Mouse (Mus musculus) gastrocnemius, adult 8-10 months (tissue): ENCODE data around the gene Tal1. TPM values are rescaled to one million over a fixed set of nuclear protein-coding genes. Genes with fewer than 3 reads are reported as not detected.

Experiments
- DNase-seq, 2 experiments: peaks; one replicate each; pipeline ENCODE4 v3.0.0; 2022; ENCODE audit warnings: low spot score in 2 of 2
- total RNA-seq, 4 experiments: library from RNA; stranded (reverse); gene quantifications; 2 replicates each; pipeline ENCODE4 v1.2.4; 2022

The Tal1 gene
- total RNA-seq, 4 experiments from 2014 or later: 0.56 to 0.76 (median 0.60) TPM

DNA sequence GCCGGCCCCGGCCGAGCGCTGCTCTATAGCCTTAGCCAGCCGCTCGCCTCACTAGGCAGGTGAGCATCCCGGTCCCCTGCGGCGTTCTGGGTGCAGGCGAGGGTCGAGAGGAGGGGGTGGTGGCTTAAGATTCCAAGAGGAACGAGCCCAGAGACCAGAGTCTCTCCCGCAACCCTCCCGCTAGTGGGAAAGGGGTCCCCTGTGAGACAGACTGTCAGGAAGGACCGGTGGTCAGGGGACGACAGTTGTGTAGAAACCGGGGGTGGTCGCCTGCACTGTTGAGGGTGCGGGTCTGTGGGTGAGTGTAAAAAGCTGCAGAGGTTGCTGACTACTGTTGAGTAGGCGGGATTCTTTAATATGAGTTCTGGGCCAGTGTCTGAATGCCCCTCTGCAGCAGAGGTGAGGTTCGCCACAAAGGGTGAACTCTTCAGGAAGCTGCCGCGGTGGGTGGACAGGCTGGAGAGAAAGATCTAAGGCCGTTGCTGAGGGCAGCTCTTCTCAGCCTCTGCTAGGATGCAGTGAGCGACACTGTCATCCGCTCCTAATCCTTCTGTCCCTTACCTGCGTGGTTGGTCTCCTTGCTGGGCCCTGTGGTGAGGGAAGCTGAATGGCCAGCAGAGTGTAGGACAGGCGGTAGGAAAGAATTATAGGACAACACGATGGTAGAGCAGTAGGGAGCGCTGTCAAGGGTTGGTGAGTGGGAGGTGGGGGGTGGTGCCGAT, 7.5 kb downstream of the Tal1 start:
- DNase-seq: no peak

DNA sequence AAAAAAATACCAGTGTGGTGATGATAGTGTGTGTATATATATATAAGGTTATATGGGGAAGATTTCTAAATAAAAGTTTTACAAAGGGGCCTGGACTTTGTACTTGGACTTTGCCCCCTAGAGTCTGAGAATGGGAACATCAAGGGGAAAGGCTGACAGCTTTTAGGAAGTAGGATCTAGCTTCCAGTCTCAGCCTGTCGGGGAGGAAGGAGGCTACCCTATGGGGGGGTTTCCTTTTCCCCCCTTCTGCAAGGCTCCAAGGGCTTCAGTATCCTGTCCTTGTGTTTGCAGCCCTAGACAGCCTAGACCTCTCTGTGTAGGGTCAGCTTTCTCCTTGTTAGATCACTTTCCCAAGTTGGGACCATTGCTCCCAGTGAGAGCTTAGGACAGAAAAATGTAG, 15.4 kb downstream of the Tal1 start:
- DNase-seq: no peak

DNA sequence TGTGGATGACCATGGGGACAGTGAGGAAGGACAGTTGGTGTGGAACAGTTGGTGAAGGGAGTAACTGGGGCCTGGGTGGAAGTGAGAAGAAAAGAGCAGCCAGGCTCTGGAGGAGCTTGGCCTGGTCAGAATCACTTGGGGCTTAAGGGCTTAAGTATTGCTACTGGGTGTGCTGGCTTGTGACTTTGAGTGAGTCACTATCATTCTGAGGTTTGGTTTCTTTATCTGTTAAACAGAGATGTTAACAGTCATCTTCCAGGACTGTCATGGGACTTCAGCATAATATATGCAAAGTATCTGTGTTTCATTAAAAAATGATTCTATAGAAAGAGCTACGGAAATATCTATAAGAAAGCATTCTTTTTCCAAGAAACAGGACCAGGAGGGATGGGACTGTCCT, 18.6 kb downstream of the Tal1 start:
- no peak for DNase-seq

DNA sequence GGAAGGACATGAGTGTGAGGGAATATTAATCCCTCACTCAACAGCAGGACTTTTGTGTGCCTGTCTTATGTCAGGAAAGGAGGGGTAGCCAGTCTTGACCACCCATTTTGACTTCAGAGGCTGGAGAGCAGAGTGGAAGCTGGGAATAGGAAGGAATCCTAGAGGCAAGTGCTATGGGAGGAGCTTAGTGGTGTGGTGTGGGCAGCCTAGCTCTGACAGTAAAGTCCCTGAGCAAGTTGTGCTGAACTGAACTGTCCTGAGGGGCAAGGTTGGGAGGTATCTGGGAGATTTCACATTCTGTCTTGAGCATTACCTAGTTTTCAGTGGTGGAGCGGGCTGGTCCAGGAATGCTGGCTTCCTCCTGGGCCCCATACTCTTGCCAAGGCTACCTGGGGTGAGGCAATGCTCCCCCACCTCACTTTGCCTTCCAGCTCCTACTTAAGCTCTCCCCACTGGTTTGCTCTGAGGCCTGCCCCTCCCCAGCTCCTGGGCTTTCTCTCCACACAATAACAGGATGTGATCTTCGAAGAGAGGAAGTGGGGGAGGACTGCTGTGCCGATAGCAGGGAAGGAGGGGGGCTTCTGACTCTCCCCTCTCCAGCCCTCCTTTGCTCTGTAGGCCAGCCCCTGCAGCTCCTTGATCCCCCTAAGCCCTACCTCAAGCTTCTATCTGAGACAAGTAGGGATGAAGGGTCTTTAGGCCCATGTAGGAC, 19.1 kb downstream of the Tal1 start:
- no peak for DNase-seq

DNA sequence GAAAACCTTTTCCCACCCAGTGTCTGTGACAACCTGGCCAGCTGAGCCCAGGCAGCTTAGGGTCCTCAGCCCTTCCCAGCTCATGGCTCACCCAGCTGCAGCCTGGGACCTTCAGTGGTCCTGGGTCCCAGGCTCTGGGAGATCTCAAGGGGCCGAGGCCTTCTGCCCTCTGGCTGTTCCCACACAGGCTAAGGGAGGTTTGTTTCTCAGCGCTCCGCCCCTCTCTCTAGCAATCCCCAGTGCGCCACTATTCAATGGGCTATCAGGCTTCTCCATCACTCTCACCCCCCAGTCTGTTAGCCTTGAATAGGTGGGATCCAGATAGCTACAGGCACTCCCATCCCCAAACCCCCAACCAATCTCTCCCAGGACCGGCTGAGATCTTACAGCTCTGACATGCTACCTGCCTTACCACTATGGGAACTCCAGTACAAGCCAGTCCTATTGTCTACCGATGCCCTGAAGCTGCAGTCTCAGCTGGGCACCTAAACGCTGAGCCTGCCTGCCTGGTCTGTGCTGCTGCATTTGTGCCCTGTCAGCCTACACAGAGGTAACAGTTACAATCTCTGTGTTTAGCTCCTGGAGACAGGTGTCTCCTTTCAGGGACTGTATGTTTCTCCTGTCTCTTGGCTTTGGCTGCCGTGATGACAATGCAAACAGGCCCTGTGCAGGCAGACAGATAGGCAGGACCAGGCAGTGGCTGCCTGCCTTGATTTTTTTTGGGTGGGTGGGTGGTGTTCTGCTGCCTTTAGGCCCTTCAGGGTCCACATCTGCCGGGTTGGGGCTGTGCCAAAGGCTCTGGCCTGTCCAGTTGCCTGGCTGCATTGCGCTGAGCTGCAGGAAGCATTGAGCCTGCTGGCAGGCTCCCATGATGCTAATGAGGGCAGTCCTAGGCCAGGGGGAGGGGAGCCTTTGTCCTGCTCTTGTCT, 22.9 kb downstream of the Tal1 start:
- no peak for DNase-seq

DNA sequence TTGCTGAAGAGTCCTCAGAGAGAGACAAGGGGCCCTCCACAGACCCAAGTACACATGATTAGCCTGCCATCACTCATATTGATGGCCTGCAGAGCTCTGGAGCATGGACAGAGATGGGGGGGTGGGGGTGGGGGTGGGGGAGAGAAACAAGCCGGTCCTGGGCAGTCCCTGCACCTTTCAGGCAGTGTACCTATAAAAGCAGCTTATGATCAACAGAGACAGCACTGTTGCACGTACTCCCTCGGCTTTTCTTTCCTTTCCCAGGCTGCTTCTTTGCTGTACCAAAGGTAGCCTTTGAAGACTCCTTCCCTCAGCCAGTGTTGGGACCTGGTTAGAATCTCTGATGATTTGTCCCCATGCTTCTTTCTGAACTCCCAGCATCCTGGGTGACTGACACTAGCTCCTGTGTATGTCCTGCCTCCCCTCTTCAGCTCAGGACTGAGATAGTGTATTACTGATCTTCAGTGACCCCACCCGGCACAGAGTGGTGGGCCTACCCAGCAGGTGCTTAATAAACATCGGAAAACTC, 23.7 kb downstream of the Tal1 start:
- DNase-seq: no peak

DNA sequence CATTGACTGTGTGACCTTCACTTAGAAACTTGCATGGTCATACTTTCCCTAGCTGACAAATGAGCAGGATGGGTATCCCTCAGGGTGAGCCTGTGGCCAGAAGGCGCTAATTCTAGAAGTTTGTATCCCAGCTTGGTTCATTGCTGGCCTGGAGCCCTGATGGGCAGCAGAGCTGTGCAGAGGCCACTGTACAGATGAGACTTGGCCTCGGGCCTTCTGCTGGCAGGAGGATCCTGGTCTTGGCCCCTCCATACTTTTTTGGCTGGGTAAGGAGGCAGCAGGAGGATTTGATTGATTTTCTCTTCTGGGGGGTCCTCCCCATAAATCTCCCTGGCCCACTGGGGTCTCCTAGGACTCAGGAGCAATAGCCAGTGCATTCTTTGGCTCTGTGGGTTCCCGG, 26.8 kb downstream of the Tal1 start:
- DNase-seq: no peak

DNA sequence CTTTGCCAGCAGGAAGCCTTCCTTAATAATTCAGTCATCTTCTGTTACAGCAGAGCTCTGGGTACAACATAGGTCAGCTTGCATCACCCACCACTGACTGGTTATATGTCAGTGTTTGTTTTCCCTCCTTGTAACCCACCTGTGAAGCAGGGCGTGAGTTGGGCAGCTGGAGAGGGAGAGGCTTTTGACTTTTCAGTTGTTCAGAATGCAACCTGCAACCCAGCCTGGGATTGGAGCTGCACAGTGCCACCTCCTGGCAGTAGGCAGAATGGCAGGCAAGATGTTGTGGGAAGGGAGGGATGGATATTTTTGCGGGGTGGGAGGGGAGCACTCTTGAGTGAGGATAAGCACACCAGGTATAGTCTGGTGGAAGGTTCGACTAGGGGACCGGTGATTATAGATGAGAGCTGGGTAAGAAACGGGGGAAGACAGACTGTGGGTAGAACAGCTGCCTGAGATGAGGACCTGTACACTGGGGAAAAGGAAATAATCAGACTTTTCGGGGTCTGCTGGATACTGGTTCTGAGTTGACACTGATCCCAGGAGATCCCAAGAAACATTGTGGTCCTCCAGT, 29.4 kb downstream of the Tal1 start:
- DNase-seq: no peak

DNA sequence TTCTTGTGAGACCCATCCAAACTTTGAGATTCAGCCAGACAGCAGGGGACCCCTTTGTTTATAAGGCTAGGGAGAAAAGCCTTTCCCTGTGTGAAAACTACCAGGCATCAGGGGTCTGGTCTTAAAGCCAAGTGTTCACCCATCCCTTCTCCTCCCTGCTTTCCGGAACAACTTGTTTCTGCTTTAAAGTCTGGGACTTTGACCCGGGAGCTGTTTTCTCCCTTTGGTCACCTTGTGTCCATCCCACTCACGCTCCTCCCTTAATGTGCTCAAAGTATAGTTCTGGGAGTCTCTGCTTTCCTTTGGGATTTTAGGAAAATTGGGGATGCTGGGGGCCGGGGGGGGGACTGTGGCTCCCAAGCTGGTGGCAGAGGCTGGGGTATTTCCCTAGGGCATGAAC, 30.0 kb downstream of the Tal1 start:
- DNase-seq: no peak

DNA sequence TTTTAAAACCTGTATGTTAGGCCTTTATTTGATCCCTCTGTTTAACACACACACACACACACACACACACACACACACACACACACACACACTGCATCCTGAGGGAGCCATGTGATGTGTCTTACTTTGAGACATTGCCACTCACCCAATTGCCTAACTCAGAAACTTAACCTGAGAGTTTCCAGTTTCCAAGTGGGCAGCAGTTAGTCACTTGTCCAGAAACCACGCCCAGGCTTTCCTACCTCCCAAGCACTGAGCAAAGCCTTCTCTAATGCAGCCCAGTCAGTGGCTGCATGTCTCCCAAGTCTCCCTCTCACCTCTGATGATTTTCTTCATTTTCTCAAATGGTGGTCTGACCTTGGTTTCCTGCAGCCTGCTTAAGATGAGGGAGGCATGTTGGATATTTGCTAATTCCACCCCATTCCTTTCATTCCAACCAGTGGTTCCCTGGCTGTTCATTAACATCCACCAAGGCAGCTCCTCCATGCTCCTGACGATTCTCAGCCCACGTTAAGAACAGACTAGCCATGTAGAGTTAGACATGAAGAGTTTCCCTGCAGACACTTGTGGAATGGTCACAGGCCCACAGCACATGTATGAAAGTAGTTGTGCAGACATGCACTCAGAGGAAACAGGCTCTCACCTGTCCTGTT, 30.7 kb downstream of the Tal1 start:
- no peak for DNase-seq

DNA sequence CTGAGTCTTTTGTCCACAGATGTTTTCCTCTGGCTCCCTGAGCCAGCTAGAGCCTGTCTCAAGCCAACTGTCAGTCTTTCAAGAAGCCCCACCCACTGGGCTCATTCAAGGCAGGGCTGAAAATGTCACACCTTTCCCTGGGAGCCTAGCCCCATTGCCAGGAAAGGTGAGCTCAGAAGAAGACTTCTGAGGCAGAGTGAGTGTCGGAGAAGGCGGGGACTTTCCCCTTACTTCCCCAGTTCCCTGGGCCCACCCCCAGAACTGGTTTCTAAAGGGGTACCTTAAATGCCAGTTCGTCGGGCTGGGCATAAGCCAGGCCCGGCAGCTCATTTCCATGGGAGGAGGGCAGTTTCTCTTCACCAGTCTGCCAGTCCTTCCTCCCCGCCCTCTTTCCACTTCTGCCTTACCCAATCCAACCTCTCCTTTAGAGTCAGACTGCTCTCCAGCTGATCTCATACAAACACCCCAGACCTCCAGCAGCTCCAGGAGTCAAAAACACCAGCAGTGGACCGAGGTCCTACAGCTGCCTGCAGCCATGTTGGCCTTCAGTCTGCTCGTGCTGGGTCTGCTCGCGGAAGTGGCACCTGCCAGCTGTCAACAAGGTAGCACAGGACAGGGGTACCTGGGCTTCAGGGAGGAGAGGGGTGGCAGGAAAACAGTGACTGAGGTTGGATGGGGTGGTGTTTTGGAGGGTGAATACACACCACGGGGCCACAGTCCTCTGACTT, 32.5 kb downstream of the Tal1 start, which contains the start of gene Pdzk1ip1:
Gene Pdzk1ip1 (plus strand): TSS at position 98 of the 728 bp plus-strand sequence.
- no peak for DNase-seq

DNA sequence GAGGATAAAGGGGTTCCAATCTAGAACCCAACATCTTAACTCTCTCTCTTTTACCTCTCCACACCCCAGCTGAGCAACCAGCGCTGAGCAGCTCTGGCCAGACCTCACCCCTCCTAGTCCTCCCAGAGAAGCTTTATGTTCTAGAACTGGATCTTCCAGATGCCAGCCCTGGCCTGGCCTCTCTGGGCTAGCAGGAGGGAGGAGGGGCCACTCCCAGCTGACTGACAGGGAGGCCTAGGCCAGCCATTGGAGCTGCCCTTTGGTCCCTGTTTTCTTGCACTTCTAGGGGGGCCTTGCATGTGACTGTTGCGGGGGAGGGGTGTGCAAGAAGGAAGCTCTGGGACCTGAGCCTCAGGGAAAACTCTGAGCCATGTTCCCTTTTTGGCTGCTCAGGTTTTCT, 34.4 kb downstream of the Tal1 start:
- DNase-seq: no peak

DNA sequence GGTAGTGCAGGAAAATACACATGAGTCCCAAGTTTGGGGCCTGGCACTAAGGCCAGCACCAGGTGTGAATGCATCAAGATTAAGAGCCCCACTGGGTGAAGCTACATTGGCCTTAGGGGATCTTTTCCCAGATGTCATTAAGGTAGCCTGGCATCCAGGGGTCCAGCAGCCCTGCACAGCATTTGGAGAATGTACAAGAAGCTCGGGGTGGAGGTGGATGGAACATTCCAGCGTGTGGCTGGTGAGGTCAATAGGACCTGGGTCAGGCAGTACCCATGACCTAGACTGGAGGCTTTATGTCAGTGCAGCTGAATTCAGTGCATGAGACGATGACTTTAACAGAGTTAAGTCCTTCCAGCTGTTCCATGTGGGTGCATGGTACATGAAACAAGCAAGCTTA, 35.6 kb downstream of the Tal1 start:
- no peak for DNase-seq

DNA sequence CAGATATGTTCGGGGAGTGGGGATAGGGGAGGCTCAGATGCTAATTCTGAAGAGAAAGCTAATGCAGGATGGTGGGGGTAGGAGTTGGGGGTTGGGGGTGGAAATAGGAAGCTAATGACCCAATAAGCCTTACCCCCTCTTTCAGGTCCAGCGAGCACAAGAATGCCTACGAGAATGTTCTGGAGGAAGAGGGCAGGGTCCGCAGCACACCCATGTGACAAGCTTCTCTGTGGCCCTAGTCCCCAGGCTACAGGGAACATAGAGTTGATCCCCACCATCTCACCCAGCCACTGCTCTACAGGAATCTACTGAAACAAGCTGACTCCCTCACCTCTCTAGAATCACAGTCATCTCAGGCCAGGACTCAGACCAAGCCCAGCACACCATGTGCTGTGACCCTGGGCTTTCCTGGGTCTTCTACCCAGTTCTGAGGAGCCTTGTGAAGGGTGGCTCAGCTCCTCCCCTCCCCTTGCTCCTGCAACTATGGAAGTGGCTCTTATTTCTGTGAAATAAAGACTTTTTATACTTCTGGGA, 37.2 kb downstream of the Tal1 start:
- no peak for DNase-seq

DNA sequence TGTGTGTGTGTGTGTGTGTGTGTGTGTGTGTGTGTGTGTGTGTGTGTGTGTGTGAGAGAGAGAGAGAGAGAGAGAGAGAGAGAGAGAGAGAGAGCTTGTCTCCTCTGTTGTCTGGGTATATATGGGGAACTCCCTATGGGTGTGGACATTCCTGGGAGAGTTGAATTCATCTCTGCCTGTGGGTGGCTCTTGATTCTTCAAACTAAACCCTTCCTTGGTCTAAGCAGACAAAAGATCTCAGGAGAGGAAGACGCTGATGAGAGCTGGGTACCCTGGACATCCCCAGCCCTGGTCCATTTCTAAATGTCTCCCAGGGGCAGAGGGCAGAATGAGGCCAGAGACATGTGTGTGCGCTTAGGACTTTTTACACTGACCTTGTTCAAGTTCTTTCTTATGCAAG, 37.8 kb downstream of the Tal1 start:
- DNase-seq: no peak

DNA sequence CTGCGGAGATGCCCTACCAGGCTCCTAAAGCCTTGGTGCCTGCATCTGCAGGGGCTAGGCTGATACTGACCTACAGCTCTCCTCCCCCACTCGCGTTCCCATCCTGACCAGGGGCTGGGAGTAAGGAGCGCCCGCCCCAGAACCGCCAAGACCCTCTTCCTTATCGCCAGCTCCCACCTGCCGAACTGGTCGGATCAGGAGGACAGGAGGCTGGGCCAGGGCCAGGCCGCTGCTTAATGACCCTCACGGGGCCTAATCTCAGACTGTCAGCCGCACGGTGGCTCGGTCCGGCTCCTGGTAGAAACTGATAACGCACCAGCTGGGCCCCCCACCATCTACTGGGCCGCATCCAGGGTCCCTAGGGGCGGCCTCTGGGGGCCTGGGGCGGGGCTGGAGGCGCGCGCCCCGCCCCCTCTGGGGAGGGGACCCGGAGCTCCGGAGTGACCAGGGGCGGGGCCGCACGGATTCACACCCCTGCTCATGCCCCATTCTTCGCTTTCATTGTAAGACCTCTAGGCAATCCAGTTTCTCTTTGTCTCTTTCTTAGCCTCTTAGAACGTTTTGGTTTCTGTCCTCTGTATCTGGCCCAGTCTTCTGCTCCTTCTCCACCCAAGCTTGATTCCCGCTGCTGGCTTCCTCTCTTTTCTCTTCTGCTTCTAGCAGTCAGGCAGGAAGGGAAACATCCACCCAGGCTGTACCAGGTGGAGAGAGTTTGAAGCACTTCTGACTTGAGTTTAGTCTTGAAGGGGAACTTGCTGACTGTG, 39.6 kb downstream of the Tal1 start:
- no peak for DNase-seq

DNA sequence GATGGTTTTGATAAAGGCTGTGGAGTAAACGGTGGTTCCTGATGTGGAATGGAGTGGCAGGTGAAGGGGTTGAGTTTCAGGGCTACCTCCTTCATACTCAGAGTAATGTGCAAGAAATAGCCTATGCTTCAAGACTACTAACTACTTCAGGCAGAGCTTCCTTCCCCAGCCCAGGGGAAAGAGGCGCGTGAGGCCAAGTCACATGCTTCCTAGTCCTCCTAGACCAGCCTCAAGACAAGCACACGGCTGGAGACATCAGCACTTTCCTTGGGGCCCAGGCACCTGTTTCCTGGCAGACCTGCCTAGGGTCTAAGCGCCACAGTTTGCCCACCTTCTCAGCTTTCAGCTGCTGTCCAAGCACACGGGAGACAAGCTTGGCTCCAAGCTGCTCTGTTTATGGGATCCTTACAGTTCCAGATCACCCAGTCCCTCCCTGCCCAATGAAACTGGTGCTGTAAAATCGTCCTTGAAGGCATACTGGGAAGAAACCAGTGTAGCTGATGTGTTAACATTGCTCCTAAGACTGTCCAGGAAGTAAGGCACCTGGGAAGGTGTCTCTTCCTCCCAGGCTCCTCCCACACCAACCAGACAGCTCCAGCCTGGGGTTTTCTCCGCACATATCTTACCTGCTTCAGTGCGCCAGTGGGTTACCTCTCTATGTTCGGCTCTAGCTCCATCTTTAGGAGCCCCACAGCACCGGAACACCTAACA, 40.4 kb downstream of the Tal1 start:
- no peak for DNase-seq

DNA sequence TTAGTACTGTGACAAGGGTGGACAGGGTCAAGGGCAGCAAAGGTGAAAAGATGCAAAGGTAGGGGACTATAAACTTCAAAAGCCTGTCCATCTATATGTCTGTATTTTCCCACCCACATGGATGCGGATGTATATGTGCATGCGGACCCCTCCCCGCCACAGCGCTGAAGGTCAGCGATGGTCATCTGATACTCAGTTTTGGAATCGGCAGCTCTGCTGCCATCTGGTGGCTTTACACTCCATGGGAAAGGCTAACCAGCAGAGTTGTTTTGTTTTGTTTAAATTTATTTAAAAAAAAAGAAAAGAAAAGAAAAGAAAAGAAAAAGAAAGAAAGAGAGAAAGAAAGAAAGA, 40.9 kb downstream of the Tal1 start:
- no peak for DNase-seq

DNA sequence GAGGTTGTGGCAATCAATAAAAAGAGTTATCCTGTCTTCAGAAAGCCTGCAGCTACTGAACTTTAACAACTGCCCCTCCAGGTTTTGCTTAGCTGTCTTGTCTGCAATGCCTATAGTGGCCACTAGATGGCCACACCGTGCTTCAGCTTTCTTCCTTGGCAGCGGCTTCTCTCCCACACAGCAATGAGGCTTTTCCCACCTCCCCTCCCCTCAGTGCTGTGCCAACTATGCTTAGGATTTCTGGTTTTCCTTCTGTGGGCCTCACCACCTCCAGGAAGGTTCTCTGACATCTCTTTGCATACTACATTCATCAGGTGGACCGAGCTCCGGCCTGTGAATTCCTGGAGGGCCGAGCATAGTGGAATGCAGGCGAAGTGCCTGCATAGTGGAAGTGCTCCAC, 45.5 kb downstream of the Tal1 start:
- DNase-seq: no peak
